Mouse (Mus musculus): ENCODE measurements around the gene Adgrd1.

DNA sequence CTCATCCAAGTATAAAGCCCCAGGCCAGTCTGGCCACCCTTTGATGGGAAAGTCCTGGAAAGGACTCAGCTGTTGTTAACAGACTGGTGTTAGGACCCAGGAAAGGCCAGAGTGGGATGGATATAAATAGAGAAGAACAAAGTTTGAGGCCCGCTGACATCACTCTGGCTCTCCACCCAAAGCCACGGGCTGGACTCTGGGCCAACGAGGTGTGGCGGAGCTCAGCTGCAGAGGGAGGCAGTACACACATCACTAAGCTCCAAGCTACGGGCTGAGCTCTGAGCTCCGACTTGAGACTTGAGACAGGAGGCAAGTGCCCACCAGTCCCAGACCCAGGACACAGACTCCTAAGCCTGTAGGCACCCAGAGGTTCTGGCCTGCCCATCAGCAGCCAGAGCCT lies at the start of gene Adgrd1:
- TF ChIP-seq MAX (IDR thresholded peaks at IDR 0.05; ENCODE audit: low read depth) (no peak), MYOG (IDR thresholded peaks at IDR 0.05; ENCODE audit: control insufficient read depth in 1 of 3, insufficient read depth in 1 of 3, insufficient read length in 2 of 3, low read depth in 2 of 3) (no peak), USF1 (IDR thresholded peaks at IDR 0.05; ENCODE audit: low read depth) (no peak), CEBPB (IDR thresholded peaks at IDR 0.05; ENCODE audit: insufficient read depth, poor library complexity, severe bottlenecking) (no peak)
